Mouse (Mus musculus): ENCODE data around the gene Hba-a2. TPM values are rescaled to one million over a fixed set of nuclear protein-coding genes. Genes with fewer than 3 reads are reported as not detected.

The Hba-a2 gene
- polyA plus RNA-seq (2012; ENCODE audit: low replicate concordance), result 23,584 and 73,933 TPM in 2 replicates

DNA sequence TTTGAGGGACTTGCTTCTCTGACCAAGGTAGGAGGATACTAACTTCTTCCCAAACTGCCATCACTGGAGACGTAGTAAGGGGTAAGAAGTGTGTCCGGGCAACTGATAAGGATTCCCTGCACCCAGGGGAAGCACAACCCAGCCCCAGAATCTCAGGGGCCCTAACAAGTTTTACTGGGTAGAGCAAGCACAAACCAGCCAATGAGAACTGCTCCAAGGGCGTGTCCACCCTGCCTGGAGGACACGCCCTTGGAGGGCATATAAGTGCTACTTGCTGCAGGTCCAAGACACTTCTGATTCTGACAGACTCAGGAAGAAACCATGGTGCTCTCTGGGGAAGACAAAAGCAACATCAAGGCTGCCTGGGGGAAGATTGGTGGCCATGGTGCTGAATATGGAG lies at the start of gene Hba-a2:
TSS of gene Hba-a2 (plus strand) at position 287 of the 400 bp plus-strand sequence.

DNA sequence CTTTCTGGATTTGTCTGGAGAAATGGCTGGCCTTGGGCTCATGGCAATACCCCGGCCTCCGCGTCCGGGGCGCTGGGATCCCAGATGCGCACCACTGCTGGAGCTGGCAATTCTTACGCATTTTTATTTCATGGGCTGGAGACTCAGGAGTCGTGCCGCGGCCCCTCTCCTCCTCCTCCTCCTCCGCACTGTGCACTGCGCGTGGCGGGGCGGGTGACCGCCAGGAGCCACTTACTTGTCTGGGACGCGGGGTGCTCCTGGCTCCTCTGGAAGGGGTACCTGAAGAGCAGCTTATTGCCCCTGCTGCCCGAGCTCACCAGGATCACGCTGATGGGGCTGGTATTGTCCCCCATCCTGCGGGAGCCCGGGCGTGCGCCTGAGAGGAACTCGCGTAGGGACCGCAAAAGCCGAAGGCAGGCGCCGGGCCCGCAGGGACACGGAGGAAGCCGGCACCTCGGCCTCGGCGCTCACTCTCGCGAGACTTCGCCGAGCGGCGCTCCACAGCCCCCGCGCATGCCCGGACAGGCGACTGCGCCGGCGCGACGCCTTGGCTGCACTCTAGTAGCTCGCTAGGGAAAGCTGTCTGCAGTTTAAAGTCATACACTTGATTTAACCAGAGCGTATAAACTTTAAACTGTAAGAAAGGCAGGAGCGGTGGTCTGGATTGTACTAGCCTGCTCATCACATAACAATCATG lies 29.0 kb upstream of the Hba-a2 start, which contains the start of gene Nprl3:
TSS of gene Nprl3 (minus strand) at position 520 of the 697 bp plus-strand sequence.

DNA sequence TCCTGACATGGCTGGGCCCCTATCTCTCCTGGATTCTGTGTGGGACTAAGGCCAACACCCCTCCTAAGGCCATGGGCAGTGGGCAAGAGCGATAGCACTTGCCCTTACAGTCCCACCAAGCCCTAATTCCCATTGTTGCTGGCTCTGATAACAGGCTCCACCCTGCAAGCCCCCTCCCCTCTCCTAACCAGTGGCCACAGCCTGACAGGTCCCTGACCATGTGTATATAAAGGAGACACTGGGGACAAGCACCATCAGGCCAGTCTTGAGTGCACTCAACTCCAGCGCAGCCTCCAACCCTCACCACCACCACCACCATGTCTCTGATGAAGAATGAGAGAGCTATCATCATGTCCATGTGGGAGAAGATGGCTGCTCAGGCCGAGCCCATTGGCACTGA lies 19.9 kb upstream of the Hba-a2 start, which contains the start of gene Hba-x:
TSS of gene Hba-x (plus strand) at position 54 of the 400 bp plus-strand sequence.

DNA sequence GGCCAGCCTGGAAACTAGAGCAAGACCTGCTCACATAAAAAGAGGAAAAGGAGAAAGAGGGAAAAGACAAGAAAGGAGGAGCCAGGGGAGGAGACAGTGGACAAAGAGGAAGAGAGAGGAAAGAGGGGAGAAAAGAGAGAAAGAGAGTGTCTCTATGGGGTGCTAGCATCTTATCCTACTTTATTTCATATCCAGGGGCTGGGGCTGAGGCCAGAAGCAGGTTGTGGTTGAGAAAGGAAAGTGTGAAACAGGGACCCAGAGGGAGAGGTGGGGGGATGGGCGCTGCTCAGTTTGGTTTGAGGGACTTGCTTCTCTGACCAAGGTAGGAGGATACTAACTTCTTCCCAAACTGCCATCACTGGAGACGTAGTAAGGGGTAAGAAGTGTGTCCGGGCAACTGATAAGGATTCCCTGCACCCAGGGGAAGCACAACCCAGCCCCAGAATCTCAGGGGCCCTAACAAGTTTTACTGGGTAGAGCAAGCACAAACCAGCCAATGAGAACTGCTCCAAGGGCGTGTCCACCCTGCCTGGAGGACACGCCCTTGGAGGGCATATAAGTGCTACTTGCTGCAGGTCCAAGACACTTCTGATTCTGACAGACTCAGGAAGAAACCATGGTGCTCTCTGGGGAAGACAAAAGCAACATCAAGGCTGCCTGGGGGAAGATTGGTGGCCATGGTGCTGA lies 13.1 kb upstream of the Hba-a2 start, which contains the start of gene Hba-a1:
TSS of gene Hba-a1 (plus strand) at position 421 of the 687 bp plus-strand sequence.

DNA sequence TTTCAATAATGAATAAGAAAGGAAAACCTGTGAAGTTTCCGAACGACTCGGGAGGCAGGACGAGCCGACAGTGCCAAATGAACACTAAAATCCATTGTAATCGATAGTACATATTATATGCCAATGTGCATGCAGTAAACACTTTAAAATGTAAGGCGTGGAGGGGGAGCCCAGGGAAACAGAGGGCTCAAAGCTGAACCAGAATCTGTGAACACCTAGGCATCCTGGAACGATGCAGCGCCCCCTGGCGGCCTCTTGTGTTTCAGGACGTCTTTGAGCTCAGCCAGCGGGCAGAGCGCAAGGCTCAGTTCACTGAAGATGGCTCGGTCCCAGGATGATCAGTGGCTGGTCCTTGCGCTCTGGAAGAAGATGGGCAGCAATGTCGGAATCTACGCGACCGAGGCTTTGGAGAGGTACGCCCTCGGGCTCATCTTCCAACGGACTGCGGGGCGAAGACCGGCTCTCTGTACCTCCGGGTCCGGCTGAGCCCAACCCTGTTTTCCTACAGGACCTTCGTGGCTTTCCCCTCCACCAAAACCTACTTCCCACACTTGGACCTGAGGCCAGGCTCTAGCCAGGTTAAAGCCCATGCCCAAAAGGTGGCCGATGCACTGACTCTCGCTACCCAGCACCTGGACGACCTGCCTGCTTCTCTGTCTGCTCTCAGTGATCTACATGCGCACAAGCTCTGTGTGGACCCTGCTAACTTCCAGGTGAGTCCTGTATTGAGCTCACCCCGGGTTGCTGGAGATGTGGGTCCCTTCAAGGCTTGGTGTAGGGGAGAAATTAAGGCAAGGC lies 9.4 kb upstream of the Hba-a2 start, which contains the start of gene Hbq1b:
TSS of gene Hbq1b (plus strand) at position 271 of the 798 bp plus-strand sequence.

DNA sequence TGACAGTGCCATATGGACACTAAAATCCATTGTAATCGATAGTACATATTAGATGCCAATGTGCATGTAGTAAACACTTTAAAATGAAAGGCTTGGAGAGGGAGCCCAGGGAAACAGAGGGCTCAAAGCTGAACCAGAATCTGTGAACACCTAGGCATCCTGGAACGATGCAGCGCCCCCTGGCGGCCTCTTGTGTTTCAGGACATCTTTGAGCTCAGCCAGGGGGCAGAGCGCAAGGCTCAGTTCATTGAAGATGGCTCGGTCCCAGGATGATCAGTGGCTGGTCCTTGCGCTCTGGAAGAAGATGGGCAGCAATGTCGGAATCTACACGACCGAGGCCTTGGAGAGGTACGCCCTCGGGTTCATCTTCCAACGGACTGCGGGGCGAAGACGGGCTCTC lies 3.6 kb downstream of the Hba-a2 start, which contains the start of gene Hbq1a:
TSS of gene Hbq1a (plus strand) at position 205 of the 400 bp plus-strand sequence.

Other genes starting within 250 kb of the Hba-a2 start
- 4.6 and 4.7 TPM in 2 replicates for gene Il9r, start 96.2 kb upstream of the Hba-a2 start, polyA plus RNA-seq (2012; ENCODE audit: low replicate concordance)
- 19.5 and 33.5 TPM in 2 replicates for gene Snrnp25, start 91.1 kb upstream of the Hba-a2 start, polyA plus RNA-seq (2012; ENCODE audit: low replicate concordance)
- 3.8 and 6.7 TPM in 2 replicates for gene Rhbdf1, start 74.2 kb upstream of the Hba-a2 start, polyA plus RNA-seq (2012; ENCODE audit: low replicate concordance)
- 13.5 and 23.9 TPM in 2 replicates for gene Mpg, start 70.0 kb upstream of the Hba-a2 start, polyA plus RNA-seq (2012; ENCODE audit: low replicate concordance)
- 61.7 and 82.0 TPM in 2 replicates for gene Nprl3, start 28.8 kb upstream of the Hba-a2 start, polyA plus RNA-seq (2012; ENCODE audit: low replicate concordance)
- gene Hba-x, start 20.1 kb upstream of the Hba-a2 start, polyA plus RNA-seq (2012; ENCODE audit: low replicate concordance), result not detected in 2 replicates
- gene Hba-a1, start 13.0 kb upstream of the Hba-a2 start, polyA plus RNA-seq (2012; ENCODE audit: low replicate concordance), result 52,749 and 137,215 TPM in 2 replicates
- gene Hbq1b, start 9.5 kb upstream of the Hba-a2 start, polyA plus RNA-seq (2012; ENCODE audit: low replicate concordance), result 2.8 and 4.7 TPM in 2 replicates
- gene Hbq1a, start 3.6 kb downstream of the Hba-a2 start, polyA plus RNA-seq (2012; ENCODE audit: low replicate concordance), result not detected in 2 replicates
- 0.36 and 0.38 TPM in 2 replicates for gene Sh3pxd2b, start 51.3 kb downstream of the Hba-a2 start, polyA plus RNA-seq (2012; ENCODE audit: low replicate concordance)
- gene Ubtd2, start 158.9 kb downstream of the Hba-a2 start, polyA plus RNA-seq (2012; ENCODE audit: low replicate concordance), result 0.48 and 1.4 TPM in 2 replicates
- not detected in 2 replicates for gene Efcab9, start 235.6 kb downstream of the Hba-a2 start, polyA plus RNA-seq (2012; ENCODE audit: low replicate concordance)
- gene Stk10, start 236.8 kb downstream of the Hba-a2 start, polyA plus RNA-seq (2012; ENCODE audit: low replicate concordance), result 20.1 and 24.3 TPM in 2 replicates

All from leukemia stem cell, adult 10-12 weeks (primary cell).